Mouse (Mus musculus) embryo, embryonic 10 days (tissue): Measurements from ENCODE around the gene Wwp2.
A peak's percentile ranks its signal among the peaks of the same experiment; 100 is the strongest.

ENCODE experiments used
- DNase-seq: peaks from one replicate; pipeline ENCODE4 v3.0.0-alpha.2; 2015; ENCODE audit warnings: low spot score

Gene Wwp2

DNA sequence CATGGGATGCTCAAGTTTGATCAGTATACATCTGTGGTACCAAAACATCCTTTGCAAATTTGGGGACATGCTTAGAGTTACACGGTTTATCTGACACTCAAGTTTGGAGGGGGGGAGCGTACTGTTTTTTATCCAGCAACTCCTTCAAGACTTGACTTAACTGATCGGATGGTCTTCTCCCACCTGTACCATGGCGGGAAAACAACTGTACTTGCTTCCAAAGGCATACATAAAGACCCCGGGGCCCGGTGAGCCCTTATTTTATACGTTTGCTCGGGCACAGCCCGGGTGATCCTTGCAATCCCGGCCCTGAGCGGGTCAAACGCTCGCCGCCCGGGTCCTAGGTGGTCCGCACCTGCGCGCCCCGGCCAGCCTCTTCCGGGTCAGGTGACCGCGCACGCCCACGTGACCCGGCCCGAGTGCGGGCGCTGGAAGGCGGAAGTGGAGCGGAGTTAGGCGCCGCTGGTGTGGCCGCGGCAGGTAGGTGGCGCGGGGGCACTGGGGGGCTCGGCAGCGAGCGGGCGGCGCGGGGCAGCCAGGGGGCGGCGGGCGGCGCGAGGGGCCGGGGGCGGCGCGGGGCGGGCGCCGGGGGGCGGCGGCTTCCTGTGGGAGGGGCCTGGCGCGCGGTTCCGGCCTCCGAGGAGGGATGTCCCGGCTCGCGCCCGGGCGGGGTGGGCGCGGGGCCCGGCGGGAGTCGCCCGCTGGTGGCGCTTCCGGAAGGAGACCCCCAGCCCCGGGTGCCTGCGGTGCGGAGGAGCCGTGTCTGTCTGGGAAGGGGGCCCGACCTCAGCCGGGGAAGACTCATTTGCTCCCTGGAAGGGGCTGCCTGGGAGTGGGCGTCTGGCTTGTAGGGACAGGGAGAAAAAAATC lies at the start of gene Wwp2:
Gene Wwp2 (plus strand): TSS at position 404 of the 870 bp plus-strand sequence.
- peak; percentile 87 for DNase-seq

GRCm38 (mm10) chr8:107386642-107387041 lies 49.5 kb upstream of the Wwp2 start:
- DNase-seq: peak; percentile 84

DNA sequence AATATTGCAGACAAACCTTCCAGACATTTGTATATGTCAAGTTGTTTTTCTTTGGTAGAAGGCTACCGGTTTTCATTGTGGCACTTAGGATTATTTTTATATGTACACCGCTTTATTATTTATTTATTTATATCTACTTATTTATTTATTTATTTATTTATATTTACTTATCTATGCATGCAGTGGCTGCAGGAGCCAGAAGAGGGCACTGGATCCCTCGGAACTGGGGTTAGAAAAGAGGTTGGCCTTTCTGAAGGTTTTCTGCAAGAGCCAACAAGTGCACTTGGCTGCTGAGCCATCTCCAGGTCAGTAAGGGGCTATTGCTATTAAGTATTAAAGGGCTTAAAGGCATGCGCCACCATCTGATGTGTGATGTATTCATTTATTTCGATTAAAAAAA lies 48.3 kb upstream of the Wwp2 start:
- peak; percentile 56 for DNase-seq

GRCm38 (mm10) chr8:107389557-107389956 lies 46.6 kb upstream of the Wwp2 start:
- DNase-seq: no peak

- no peak for DNase-seq
Observed at GRCm38 (mm10) chr8:107390476-107391135, 45.6 kb upstream of the Wwp2 start.

- DNase-seq: no peak
Observed at GRCm38 (mm10) chr8:107391136-107391516, 45.0 kb upstream of the Wwp2 start.

DNA sequence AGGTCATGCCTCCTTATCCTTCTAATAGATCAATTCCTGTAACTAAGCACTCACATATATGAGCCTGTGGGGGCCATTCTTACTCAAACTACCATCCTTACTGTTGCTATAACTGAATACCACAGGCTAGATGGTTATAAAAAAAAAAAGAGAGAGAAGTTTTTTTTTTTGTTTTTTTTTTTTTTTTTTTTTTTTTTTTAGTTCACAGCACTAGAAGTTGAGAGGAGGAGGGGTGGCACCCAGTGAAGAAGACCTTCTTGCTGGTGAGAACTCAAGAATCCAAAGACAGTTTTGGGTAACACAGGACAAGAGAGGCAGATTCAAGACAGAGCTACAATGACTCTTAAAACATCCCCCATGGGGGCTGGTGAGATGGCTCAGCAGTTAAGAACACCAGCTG lies 40.8 kb upstream of the Wwp2 start:
- no peak for DNase-seq

- no peak for DNase-seq
Observed at GRCm38 (mm10) chr8:107396106-107396670, 40.0 kb upstream of the Wwp2 start.

DNA sequence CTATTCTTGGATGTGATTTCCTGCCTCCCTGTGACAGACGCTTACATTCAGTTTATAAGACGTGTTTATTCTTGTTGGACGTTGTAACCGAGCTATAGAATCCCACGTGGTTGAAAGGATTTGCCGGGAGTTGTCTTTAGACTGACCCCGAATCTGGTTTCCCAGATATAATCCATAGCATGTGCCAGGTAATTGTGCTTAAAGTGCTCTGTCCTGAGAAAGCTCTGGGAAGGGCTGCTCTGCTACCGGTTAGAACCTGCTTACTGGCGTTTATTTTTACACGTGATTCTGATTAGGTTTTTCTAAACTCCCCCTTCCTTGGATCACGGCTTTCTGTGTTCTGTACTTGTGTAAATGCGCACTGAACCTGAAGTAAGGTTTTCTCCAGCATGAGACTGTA lies 38.5 kb upstream of the Wwp2 start:
- no peak for DNase-seq

DNA sequence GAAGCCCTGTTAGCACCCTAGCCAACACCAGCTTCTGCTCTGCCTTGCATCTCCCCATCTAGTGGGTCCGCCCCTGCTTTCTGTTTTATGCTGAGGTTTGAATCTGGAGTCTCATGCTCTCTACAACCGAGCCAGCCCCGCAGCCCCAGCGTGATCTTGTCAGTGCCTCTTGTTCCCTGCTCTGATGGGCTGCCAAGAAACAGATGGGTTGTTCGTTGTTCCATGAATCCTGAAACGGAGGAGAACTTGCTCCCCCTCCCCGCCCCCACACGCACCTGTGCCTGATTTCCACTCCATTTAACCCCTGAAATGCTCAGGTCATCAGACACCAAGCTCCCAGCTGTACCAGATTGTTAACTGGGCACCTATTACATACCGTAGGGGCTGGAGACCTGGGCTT lies 36.7 kb upstream of the Wwp2 start:
- DNase-seq: no peak

- DNase-seq: no peak
Observed at GRCm38 (mm10) chr8:107401866-107402265, 34.3 kb upstream of the Wwp2 start.

- DNase-seq: peak; percentile 94
Observed at GRCm38 (mm10) chr8:107403038-107403781, 33.0 kb upstream of the Wwp2 start, which contains the start of gene Nqo1. TSS of gene Nqo1 (minus strand) at chr8:107403206.

GRCm38 (mm10) chr8:107404057-107404456 lies 32.1 kb upstream of the Wwp2 start:
- no peak for DNase-seq

DNA sequence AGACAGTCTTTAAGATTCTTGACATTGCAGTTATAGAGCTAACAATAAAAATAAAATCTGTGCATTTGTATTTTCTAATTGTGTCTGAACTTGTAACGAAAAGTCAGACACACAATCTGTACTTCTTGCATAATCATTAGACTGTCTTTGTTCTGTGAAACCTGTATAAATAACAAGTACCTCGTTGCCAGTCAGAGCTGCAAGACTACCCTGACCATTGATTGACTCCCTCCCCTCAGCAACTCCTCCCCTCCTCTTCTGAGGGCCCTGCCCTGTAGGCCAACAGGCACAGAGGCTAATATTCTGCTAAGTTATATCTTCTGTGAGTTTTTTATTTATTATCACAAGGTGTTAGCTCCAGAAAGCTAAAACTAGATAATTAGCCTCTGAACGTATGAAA lies 30.2 kb upstream of the Wwp2 start:
- DNase-seq: no peak

GRCm38 (mm10) chr8:107411391-107411790 lies 24.8 kb upstream of the Wwp2 start:
- DNase-seq: peak; percentile 62

DNA sequence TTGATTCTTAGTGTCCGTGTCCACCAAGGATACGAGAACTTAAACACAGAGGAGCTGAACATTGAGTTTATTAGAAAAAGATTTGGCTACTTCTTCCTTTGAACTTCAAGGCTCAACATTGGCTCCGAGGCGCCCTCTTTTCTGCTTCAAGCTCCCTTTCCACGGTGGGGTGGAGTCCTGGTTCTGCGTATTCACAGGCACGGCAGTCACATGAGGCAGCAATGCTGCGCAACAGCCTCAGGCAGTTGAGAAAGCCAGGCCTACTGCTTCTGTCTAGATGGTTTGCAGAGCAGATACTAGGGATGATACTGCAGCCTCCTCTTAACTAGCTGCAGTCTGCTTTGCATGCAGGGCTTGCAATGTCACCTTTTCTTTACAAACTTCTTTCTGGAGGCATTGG lies 23.6 kb upstream of the Wwp2 start:
- DNase-seq: no peak

DNA sequence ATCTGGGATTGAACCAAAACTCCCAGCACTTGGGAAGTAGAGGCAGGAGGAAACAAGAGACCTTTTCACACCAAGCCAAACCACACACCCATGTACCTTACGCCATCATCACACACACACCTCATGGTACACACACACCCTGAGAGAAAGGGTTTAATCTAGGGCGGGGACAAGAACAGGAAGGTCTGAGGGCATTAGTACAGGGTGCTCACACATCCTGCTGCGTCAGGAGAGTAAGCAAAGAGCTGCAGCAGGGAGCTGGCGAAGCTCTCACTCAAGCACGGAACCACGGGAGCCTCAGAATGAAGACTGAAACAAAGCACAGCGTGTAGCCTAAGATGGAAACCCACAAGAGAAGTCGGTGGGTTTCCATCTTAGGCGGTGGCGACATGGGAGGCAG lies 22.3 kb upstream of the Wwp2 start:
- no peak for DNase-seq

DNA sequence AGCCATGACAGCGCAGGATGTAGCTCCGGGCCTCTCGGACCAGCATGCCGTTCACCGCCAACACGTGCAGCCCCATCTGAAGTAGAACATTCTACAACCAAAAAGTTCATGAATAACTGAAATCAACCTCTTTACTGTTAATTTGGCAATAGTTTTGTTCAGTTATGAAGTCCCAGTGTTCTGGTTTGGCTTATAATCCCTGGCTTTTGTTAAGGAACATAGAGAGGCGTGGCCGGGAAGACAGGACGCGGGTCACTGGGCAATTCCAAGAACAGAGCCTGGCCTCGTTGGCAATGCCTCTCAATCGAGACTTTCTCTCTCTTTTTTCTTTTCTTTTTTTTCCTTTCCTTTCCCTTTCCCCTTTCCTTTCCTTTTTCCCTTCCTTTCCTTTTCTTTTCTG lies 19.2 kb upstream of the Wwp2 start:
- DNase-seq: no peak

DNA sequence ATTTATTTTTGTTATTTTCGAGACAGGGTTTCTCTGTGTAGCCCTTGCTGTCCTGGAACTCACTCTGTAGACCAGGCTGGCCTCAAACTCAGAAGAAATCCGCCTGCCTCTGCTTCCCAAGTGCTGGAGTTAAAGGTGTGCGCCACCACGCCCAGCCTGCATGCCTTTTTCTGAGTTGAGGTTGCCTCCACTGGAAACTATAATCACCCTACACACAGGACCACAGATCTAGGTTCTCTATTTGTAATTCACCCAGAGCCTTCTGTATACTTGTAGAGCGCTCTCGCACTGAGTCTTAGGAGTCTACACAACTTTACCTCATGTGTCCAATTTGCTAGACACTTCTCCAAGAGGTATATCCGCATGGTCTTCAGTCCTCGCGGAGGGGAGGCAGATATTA lies 12.0 kb upstream of the Wwp2 start:
- DNase-seq: no peak

DNA sequence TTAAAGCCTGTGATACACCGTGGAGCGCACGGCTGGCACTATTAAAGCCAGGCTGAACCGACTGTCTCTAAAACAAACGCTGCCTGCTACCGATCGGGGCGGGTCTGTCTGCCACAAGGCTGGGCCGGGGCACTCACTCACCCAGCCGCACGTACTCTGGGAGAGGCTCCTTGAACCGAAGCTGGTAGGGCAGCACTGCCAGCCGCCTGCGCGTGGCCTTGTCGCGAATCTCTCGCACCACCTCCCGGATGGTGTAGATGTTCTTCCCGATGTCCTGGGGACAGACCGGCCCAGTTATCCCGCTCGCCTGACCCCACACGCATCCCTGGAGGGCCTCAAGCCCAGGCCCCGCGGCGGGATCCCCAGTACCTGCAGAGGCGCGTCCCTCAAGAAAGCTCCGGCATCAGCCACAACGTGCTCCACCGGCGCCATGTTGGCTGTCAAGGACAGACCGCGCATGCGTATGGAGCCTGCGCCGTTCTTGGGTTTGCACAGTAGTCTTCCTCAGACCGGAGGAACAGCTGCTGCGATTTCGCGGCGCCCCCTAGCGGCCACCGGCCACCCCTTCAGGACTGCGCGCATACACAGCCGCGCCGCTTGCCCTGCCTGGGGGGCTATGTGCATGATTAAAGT lies 11.5 kb upstream of the Wwp2 start, which contains the start of gene Nob1:
Gene Nob1 (minus strand): TSS at position 455 of the 633 bp plus-strand sequence.
- peak; percentile 99 for DNase-seq

DNA sequence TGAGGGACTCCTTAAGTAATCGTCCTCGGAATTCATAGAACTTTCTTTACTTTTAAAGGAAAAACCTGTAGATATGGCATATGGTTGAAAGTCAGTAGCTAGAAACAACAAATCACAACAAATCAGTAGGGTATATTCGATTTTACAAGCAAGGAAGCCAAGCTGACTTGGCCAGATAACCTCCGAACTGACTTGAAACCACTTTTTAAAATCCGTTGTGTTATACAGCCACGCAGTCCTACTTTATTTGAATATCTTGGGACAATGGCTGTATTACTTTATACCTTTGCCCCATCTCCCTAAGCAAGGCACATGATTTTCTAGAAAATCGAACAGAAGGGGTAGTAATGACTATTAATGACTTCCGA lies 11.0 kb upstream of the Wwp2 start:
- DNase-seq: no peak

GRCm38 (mm10) chr8:107430821-107431220 lies 5.3 kb upstream of the Wwp2 start:
- no peak for DNase-seq
